Mouse (Mus musculus) layer of hippocampus, adult 9-11 months (tissue): ENCODE measurements around the gene Notch4.
A peak's percentile ranks its signal among the peaks of the same experiment; 100 is the strongest.
"Not testable (repeated sequence)": the region's sequence is repeated elsewhere in the genome, so short reads cannot be mapped to it uniquely, and the experiment has no call there.

ENCODE experiments used
- DNase-seq: peaks from one replicate; pipeline ENCODE4 v3.0.0; 2022

Notch4 gene

DNA sequence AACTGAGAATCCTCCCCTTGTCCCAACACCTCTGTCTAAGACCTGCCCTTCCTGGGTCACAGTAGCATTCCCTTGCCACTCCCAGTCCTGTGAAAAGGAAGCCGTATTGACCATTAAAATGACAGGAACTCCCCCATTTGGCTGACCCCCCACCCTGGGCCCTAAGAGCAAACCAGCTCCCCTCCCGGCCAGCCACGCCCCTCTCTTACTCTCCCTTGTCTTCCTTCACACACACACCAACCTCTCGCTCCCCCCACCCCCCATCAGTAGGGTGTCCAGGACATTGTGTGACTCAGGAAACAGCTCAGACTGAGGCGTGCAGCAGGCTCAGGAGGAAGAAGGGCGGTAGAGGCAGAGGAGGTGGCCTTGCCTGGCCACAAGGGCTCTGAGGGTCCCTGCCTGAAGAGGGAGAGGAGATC lies at the start of gene Notch4:
Gene Notch4, plus strand, starts transcription at position 266 of the 419 bp plus-strand sequence.
- no peak for DNase-seq

DNA sequence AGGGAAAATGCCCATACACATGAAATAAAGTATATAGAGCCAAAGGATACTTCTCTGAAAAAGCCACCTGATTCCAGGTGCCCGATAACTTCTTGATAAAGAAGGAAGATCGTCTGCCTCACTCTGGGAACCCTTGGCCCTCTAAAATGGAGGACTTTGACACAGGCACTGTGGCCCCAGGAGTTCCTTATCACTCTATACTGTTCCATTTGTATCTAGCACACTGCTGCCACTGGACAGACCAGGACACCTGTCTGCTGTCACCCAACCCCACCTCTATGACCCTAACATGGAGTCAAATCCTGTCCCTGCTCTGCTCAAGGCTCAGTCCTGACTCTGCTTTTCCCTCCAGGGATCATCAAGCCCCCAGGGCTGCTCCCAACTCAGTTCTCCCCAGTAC lies 47.6 kb upstream of the Notch4 start:
- DNase-seq, result no peak

DNA sequence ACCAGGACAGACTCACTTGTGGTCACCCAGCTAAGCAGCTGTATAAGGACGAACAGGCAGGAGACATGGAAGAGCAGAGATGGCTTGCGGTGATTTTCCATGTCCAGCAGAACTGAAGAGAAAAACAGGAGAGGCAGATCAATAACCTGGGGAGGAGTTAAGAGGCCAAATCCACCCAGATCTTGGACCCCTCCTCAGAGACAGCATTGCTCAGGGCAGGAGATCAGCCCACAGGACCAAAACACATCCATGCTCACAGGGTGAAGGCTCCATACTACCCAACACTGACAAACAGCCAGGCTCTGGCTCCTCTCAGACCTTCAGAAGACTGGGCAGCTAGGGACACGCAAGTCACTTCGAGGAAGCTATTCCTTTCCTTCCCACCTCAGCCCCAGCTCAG lies 46.8 kb upstream of the Notch4 start, which contains the start of gene Btnl6:
Gene Btnl6, minus strand, starts transcription at position 101 of the 400 bp plus-strand sequence.
- no peak for DNase-seq

DNA sequence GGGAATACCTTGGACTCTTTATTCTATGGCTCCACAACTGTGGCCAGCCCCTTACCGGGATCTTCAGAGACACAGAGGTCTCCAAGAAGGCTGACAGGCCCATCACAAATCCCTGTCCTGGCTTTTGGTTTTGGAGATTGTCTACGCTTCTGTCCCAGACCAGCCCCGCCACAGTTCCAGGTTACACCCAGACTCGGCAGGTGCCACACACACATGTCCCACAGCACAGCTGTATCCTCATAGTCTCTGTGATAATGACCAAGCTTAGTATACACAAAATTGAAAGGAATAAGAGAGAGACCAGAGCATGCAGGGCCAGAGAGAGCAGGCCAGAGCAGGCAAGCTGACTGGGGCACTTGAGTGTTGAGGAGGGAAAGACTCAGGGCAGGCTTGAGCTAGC lies 46.3 kb upstream of the Notch4 start:
- no peak for DNase-seq

DNA sequence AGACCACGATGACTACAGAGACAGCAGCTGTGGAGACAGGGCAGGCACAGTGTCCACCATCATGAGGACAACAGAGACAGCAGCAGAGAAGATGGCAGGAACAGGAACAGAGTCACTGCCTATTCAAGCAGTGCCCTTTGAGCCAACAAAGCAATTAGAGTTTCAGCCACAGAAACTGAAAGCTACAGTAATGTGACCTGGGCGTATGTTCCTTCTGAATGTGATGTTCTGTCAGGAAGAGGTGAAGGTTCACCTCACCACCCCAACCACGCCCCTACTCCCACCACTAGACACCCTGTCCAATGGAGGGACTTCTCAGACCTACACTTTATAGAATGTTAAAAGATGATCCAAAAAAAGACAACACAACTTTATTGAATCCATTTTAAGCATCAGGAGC lies 45.5 kb upstream of the Notch4 start:
- not testable (repeated sequence) for DNase-seq

DNA sequence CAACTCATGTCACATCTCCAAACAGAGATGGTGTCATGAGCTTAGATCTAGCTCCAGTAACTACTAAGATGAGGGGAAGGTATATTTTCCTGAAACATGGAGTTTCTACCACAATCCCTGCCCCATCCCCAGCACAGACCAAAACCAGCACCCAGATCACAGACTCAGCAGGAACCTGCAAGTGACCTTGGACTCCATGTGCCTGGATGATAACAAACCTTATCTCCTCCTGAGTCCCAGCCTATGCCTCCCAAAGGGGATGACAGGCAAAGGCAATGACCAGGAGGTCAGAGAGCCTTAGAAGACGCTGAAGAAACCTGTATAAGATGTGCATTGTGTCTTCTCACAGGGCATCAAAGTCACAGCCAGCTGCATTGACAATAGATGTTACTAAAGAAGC lies 45.1 kb upstream of the Notch4 start:
- no peak for DNase-seq

DNA sequence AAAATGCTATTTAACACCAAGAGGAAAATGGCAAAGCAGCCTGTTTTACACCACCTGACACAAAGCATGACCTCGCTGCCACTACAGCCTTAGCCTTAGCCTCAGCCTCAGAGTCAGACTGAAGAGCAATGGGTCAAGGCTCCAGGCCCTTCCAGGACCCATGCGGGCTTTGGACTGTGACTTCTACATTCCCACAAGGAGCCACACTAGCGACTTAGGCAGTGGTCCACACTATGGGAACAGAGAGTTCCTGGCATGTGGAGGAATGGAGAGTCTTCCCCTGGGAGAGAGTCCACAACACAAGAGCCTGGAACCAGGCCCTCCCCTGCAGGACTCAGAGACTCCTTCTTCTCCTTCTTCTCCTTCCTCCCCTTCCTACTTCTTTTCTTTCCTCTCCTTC lies 31.4 kb upstream of the Notch4 start:
- DNase-seq, result no peak

DNA sequence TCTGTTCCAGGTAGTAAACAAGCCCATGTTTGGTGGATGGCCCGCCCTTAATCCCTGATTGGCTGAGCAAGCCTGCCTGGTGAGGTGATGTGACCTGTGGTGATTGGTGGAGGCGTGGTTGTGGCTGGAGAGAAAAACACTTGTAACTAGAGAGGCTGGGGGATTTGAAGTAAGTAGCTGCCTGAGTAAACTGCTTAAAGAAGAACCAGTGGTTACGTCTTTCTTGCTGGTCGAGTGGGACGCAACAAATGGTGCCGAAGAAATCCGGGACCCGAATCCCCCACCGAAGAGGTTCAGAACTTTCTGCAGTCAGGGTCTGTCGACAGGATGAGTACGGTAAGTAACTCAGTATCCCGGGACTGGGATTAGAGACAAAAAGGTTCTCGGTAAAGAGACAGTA lies 20.5 kb upstream of the Notch4 start:
- DNase-seq, result not testable (repeated sequence)

DNA sequence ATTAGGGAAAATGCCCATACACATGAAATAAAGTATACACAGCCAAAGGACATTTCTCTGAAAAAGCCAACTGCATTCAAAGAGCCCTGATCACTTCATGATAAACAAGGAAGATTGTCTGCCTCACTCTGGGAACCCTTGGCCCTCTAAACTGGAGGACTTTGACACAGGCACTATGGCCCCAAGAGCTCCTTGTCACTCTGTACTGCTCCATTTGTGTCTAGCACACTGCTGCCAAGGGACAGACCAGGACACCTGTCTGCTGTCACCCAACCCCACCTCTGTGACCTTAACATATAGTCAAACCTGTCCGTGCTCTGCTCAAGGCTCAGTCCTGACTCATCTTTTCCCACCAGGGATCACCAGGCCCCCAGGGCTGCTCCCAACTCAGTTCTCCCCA lies 17.3 kb upstream of the Notch4 start:
- no peak for DNase-seq

DNA sequence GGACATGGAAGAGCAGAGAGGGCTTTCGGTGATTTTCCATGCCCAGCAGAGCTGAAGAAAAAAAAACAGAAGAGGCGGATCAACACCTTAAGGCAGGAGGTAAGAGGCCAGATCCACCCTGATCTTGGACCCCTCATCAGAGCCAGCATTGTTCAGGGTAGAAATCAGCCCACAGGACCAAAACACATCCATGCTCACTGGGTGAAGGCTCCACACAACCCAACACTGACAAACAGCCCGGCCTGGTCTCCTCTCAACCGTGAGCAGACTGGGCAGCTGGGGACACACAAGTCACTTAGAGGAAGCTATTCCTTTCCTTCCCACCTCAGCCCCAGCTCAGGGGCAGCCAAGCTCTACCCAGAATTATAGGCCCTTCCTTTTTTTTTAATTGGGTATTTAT lies 16.5 kb upstream of the Notch4 start:
- no peak for DNase-seq

DNA sequence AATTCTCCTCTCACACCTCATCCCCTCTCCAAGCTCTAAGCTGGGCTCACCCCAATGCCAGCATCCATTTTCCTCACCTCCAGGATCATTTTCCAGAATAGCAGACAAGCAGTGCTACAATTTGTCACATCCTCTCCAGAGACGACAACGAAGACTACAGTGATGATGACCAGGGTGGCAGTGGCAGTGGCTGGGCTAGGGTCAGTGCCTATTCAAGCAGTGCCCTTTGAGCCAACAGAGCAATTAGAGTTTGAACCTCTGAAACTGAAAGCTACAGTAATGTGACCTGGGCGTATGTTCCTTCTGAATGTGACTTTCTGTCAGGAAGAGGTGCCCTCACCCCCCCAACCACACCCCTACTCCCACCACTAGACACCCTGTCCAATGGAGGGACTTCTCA lies 14.9 kb upstream of the Notch4 start:
- DNase-seq, result no peak

DNA sequence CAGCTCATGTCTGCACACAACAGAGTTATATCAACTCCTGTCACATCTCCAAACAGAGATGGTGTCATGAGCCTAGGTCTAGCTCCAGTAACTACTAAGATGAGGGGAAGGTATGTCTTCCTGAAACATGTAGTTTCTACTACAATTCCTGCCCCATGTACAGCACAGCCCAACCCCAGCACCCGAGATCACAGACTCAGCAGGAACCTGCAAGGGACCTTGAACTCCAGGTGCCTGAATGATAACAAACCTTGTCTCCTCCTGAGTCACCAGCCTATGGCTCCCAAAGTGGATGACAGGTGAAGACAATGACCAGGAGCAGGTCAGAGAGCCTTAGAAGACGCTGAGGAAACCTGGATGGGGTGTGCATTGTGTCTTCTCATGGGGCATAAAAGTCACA lies 14.2 kb upstream of the Notch4 start:
- DNase-seq, result no peak

DNA sequence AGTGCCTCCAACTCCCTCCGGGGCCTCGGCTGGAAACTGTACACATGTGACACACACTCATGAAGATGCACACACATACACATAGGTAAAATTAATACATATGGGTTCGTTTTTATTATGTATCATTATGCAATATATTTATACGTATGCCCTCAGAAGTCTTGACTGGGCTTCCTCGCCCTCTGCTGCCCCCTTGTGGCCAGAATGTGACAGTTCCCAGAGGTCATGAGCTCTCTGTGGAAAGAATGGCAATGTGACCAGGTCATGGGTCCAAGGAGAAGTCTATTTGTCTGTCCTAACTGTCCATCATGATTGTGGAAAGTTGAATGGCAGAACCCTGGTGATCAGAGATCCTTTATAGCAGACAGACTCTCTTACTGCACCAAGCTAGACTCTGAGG lies 8.6 kb upstream of the Notch4 start:
- peak; percentile 66 for DNase-seq

DNA sequence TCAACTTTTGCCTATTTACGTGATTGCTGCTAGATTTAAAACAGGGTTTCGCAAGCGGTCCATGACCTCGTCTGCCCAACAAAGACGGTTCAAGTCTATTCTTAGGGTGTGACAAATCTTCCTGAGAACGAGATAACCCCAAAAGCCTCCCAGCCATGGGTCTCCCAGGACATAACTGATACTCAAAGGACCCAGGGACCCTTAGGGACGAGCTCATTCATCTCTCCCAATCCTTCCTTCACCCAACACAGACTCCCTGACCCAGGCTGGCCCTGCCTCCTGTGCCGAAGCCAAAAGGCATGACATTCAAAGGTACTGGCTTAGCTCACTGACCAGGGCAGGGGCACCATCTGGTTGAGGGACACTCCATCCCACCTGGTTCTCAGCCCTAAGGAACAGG lies 7.7 kb upstream of the Notch4 start:
- no peak for DNase-seq

DNA sequence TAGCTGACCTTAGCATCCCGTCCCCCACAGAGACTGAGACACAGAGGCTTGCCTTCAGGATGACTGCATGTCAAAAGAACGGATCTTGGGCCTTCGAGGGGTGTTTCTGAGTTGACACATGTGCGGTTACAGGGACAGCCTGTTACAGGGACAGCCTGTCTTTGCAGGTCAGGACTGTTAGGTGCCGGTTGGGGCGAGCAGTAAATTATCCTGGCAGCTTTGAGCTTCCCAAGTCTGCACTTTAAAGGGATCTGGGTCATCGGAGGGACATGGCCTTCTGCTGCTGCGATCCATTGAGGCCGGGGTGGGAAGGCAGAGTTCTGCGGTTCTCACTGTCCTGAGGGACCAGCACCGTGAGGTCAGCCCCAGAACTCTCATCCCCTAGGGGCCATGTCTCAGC lies 6.7 kb upstream of the Notch4 start:
- DNase-seq, result no peak

DNA sequence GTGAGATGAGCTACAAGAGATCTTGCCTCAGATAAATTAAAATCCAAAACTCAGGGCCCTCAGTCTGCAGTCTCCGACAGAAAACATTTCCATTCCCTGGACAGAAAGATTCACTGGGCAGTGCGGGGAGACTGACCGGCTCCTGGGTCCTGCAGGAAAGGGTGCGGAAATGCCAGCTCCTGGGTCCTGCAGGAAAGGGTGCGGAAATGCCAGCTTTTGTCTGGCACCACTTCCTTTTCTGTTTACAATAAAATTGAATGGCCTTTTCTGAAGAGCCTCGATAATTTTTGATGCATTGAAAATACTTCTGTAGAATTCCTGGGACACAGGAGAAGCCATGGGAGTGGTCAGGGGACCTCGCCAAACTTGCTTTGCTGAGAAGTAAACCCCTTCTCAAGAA lies 5.0 kb upstream of the Notch4 start:
- no peak for DNase-seq

DNA sequence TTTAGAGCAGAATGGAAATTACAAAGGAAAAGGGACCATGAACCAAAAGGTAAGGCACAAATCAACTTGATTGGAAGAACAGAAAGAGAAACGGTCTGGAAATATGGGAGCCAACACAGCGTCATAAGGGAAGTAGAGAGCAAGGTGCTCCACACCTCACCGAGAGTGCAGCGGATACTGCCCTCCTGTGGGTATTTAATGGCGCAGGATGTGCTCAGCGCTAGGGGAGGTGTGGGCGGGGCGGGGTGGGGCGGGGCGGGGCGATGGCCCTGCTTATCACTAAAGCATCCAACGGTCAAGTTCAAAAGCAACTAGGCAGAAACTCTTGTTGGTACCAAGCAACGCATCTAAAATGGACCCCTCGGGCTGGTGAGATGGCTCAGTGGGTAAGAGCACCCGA lies 4.2 kb upstream of the Notch4 start:
- no peak for DNase-seq

DNA sequence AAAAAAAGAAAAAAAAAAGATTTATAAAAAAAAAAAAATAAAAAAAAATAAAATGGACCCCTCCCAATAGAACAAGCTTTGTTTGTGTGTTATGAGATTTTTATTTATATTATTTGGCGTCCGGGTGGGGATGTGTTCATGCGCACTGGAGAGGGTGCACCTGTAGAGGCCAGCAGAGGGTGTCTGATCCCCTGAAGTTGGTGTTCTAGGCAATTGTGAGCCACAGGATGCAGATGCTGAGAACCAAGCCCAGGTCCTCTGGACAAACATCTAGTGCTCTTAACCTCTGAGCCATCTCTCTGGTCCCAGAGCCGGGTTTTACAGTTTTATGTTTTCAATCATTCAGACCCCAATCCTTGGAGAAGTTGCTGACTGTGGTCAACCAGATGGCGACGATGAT lies 3.6 kb upstream of the Notch4 start:
- no peak for DNase-seq

DNA sequence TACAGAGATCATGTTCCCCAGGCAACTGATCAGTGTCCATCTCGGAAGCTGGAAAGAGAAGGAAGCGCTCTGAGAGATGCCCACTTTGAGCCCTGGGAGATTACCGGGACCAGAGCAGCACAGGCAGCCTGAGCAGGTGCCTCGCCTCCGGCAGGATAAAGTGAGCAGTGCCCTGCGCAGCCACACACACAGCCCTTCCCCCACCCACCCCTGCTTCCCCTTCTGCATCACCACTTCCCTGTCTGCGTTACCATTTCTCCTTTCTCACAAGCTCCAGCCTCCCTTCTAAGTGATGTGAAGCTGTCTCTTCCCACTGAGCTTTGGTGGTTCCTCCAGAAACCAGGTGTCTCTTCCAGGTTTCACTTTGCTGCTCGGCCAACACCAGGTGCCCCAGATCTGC lies 2.9 kb upstream of the Notch4 start:
- DNase-seq, result no peak

DNA sequence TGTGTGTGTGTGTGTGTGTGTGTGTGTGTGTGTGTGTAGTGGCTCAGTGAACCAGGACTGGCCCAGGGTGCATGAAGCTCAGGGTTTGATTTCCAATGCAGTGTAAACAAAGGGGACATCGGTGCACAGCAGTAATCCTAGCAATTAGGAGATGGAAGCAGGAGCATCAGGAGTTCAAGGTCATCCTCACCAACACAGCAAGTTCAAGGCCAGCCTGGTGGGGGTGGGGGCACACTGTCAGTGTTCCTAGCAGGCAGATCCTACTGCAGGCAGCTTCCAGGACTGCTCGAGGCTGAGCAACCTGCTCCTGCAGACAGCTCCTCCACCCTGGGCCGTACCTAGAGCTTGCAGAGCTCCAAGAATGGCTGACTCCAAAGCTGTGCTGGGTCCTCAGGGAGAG lies 1.5 kb upstream of the Notch4 start:
- no peak for DNase-seq

DNA sequence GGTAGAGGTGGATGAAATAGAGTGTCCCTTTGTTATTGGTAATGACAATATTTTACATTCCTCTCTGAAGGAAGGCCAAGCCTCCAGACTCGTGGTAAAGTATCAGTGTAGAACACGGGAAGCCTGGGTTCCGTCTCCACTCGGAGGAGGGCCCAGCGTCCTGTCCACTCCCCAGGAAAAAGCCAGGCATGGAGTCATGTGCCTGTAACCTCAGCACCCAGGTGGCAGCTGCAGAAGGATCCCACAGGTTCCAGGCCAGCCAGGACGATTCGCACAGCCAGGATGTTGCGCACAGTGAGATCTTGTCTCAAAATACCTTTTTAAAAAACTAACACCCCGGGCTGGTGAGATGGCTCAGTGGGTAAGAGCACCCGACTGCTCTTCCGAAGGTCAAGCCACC lies 714 bp upstream of the Notch4 start:
- no peak for DNase-seq

DNA sequence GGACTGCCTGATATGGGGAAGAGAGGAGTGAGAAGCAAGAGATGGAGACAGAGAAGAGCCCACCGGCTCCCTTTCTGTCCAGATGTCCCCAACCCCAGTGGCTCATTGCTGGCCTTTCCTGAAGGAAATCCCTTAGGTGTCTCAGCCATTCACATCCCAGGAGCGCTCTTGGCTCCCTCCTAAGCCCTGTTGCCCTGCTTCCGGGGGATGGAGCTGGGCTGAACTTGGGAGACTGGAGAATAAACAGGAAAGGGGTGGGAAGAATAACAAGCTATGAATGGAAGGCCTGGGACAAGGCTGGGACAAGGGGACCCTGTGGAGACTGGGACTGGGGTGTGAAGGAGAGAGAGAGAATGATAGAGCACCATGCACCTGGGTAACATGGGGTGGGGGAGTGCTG lies 728 bp downstream of the Notch4 start:
- DNase-seq, result no peak

DNA sequence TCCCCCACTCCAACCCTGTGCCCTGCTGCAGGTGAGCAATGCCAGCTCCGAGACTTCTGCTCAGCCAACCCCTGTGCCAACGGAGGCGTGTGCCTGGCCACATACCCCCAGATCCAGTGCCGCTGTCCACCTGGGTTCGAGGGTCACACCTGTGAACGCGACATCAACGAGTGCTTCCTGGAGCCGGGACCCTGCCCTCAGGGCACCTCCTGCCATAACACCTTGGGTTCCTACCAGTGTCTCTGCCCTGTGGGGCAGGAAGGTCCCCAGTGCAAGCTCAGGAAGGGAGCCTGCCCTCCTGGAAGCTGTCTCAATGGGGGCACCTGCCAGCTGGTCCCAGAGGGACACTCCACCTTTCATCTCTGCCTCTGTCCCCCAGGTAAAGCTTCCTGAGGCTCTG lies 3.2 kb downstream of the Notch4 start:
- no peak for DNase-seq

DNA sequence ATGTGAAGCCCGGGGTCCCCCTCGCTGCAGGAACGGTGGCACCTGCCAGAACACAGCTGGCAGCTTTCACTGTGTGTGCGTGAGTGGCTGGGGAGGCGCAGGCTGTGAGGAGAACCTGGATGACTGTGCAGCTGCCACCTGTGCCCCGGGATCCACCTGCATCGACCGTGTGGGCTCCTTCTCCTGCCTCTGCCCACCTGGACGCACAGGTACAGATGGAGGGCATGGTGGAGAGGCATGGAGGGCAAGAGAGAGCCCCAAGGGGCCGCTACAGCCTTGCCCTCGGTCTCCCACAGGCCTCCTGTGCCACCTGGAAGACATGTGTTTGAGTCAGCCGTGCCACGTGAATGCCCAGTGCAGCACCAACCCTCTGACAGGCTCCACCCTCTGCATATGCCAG lies 4.4 kb downstream of the Notch4 start:
- no peak for DNase-seq

DNA sequence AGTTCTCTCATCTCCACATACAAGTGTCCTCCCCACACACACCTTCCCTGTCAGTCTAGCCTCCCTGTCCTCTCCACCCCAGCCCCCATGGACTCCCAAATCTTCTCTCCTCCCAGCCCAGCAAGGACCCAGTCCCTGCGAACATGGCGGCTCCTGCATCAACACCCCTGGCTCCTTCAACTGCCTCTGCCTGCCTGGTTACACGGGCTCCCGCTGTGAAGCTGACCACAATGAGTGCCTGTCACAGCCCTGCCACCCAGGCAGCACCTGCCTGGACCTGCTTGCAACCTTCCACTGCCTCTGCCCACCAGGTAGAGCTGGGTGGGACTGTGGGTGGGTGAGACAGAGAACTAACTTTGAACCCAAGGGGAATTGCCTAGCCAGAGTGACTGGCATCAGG lies 5.9 kb downstream of the Notch4 start:
- no peak for DNase-seq

DNA sequence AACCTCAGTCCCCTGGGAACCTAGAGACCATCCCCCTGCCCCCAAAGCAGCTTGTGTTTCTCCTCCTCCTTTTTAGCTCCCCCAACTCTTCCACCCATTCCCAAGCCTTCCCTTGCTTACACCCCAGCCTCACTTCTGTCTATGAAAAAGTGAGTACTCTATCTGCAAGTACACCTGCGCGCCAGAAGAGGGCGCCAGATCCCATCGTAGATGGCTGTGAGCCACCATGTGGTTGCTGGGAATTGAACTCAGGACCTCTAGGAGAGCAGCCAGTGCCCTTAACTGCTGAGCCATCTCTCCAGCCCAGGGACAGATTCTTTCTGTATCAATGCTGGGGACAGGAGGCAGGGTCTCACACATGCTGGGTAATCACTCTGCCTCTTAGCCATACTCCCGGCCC lies 7.8 kb downstream of the Notch4 start:
- DNase-seq, result no peak
